Mouse (Mus musculus): ENCODE data around the gene Lhx6.

DNA sequence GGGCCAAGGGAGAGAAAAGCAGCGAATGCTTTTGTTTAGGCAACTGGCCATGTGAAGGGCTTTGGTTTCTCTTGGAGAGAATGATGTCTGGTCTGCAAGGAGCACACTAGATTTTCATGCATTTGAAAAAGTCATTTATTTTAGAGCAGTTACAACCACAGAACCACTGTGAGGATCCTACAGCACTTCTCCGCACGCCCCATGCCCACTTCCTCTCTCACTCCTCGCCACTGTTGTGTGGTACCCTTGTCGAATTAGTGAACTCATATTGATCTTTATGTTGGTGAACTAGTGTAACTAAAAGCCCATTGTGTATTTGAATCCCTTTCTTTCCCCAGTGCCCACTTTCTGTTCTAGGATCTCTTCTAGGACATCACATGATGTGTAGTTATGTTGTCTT lies 30.0 kb downstream of the Lhx6 start:
- no peak for TF ChIP-seq CTCF (IDR thresholded peaks at IDR 0.05; ENCODE audit: insufficient read depth, low read length)
- TF ChIP-seq POLR2A (IDR thresholded peaks at IDR 0.05; ENCODE audit: borderline replicate concordance, extremely low read depth, low read depth, low read length) = no peak

Data from lung, adult 2 months (tissue).